Mouse (Mus musculus): ENCODE measurements around the gene Olfr1512. TPM values are rescaled to one million over a fixed set of nuclear protein-coding genes. Genes with fewer than 3 reads are reported as not detected.

Olfr1512 gene
- polyA plus RNA-seq, 1 experiment from 2014 or later, result not detected

Other genes with a start within 250 kb of the Olfr1512 start
- 68.9 and 78.4 TPM in 2 replicates for gene Supt16, start 181.8 kb downstream of the Olfr1512 start, polyA plus RNA-seq (2014; fragmentation: Nextera tagmentation; extraction: Ambion mirVana)
- gene Chd8, start 121.4 kb downstream of the Olfr1512 start, polyA plus RNA-seq (2014; fragmentation: Nextera tagmentation; extraction: Ambion mirVana), result 44.9 and 45.8 TPM in 2 replicates
- 55.2 and 55.7 TPM in 2 replicates for gene Tox4, start 100.0 kb downstream of the Olfr1512 start, polyA plus RNA-seq (2014; fragmentation: Nextera tagmentation; extraction: Ambion mirVana)
- 40.2 and 40.3 TPM in 2 replicates for gene Rab2b, start 99.6 kb downstream of the Olfr1512 start, polyA plus RNA-seq (2014; fragmentation: Nextera tagmentation; extraction: Ambion mirVana)
- gene Mettl3, start 74.0 kb downstream of the Olfr1512 start, polyA plus RNA-seq (2014; fragmentation: Nextera tagmentation; extraction: Ambion mirVana), result 42.4 and 46.9 TPM in 2 replicates
- 25.1 and 30.1 TPM in 2 replicates for gene Sall2, start 50.4 kb downstream of the Olfr1512 start, polyA plus RNA-seq (2014; fragmentation: Nextera tagmentation; extraction: Ambion mirVana)
- gene Olfr1513, start 22.8 kb downstream of the Olfr1512 start, polyA plus RNA-seq (2014; fragmentation: Nextera tagmentation; extraction: Ambion mirVana), result not detected in 2 replicates
- gene Olfr1511, start 18.2 kb upstream of the Olfr1512 start, polyA plus RNA-seq (2014; fragmentation: Nextera tagmentation; extraction: Ambion mirVana), result not detected in 2 replicates
- not detected in 2 replicates for gene Olfr1510, start 35.2 kb upstream of the Olfr1512 start, polyA plus RNA-seq (2014; fragmentation: Nextera tagmentation; extraction: Ambion mirVana)
- gene Olfr1509, start 63.8 kb upstream of the Olfr1512 start, polyA plus RNA-seq (2014; fragmentation: Nextera tagmentation; extraction: Ambion mirVana), result not detected in 2 replicates
- gene Olfr1508, start 88.3 kb upstream of the Olfr1512 start, polyA plus RNA-seq (2014; fragmentation: Nextera tagmentation; extraction: Ambion mirVana), result not detected in 2 replicates
- not detected in 2 replicates for gene Olfr1507, start 116.6 kb upstream of the Olfr1512 start, polyA plus RNA-seq (2014; fragmentation: Nextera tagmentation; extraction: Ambion mirVana)